Mouse (Mus musculus): ENCODE measurements around the gene Scarf1. TPM values are rescaled to one million over a fixed set of nuclear protein-coding genes. Genes with fewer than 3 reads are reported as not detected.

Scarf1 gene
- polyA plus RNA-seq, 1 experiment: 0.11 TPM

- Histone ChIP-seq H3K36me3 (ENCODE audit: control insufficient read depth, insufficient read depth) (peaks cover 5% of the 10 kb centered on the region), H3K4me3 (ENCODE audit: insufficient read depth, poor library complexity, severe bottlenecking) (no peak overlapping the region), H3K27me3 (ENCODE audit: control insufficient read depth, insufficient read depth, insufficient read length) (no peaks in the 10 kb centered on the region), H3K79me2 (ENCODE audit: control insufficient read depth, insufficient read depth) (no peaks in the 10 kb centered on the region), H3K79me3 (ENCODE audit: low read depth) (no peaks in the 10 kb centered on the region), H3ac (ENCODE audit: control insufficient read depth, insufficient read length, low read depth) (peak overlapping the region; percentile 65)
- TF ChIP-seq CTCF (IDR thresholded peaks at IDR 0.05; ENCODE audit: control insufficient read depth, insufficient read depth, insufficient read length) (no peak), CEBPB (IDR thresholded peaks at IDR 0.05; ENCODE audit: low read depth) (no peak), FOSL1 (IDR thresholded peaks at IDR 0.05; ENCODE audit: insufficient read depth, low read length, poor library complexity, severe bottlenecking) (peak; percentile 97), MAX (IDR thresholded peaks at IDR 0.05) (peak; percentile 74)
Observed at GRCm38 (mm10) chr11:75563851-75564548, 50.7 kb downstream of the Scarf1 start.

DNA sequence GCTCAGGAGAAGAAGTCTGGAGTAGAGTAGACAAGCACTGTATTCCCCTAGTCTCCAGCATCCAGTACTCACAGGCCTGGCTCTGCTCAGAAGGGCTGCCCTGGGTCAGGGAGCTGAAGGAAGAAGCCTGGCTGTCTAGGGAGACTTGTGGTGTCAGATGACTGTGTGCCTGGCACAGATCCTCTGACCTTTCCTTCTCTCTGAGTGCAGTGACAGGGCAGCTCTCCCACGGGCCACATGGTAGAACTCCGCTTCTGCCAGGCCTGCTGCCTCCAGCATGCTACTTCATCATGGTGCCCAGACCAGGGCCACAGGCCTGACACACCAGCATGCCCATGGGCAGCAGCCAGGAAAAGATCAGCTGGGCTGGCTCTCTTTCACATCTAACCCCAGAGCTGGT, 52.5 kb downstream of the Scarf1 start:
- H3K4me3 ChIP-seq (ENCODE audit: insufficient read depth, poor library complexity, severe bottlenecking): no peak overlapping the region
- peak overlapping the region; percentile 31 for H3ac ChIP-seq (ENCODE audit: control insufficient read depth, insufficient read length, low read depth)
- TF ChIP-seq MYOG (IDR thresholded peaks at IDR 0.05; ENCODE audit: control insufficient read depth, extremely low read depth, insufficient read length) (no peak), MAX (IDR thresholded peaks at IDR 0.05) (peak; percentile 84), USF1 (IDR thresholded peaks at IDR 0.05; ENCODE audit: low read depth) (peak; percentile 5)
- H3K79me3 ChIP-seq (ENCODE audit: low read depth): no peaks in the 10 kb centered on the region
- H3K36me3 ChIP-seq (ENCODE audit: control insufficient read depth, insufficient read depth): peaks cover 5% of the 10 kb centered on the region
- no peaks in the 10 kb centered on the region for H3K27me3 ChIP-seq (ENCODE audit: control insufficient read depth, insufficient read depth, insufficient read length)
- H3K79me2 ChIP-seq (ENCODE audit: control insufficient read depth, insufficient read depth): no peaks in the 10 kb centered on the region

DNA sequence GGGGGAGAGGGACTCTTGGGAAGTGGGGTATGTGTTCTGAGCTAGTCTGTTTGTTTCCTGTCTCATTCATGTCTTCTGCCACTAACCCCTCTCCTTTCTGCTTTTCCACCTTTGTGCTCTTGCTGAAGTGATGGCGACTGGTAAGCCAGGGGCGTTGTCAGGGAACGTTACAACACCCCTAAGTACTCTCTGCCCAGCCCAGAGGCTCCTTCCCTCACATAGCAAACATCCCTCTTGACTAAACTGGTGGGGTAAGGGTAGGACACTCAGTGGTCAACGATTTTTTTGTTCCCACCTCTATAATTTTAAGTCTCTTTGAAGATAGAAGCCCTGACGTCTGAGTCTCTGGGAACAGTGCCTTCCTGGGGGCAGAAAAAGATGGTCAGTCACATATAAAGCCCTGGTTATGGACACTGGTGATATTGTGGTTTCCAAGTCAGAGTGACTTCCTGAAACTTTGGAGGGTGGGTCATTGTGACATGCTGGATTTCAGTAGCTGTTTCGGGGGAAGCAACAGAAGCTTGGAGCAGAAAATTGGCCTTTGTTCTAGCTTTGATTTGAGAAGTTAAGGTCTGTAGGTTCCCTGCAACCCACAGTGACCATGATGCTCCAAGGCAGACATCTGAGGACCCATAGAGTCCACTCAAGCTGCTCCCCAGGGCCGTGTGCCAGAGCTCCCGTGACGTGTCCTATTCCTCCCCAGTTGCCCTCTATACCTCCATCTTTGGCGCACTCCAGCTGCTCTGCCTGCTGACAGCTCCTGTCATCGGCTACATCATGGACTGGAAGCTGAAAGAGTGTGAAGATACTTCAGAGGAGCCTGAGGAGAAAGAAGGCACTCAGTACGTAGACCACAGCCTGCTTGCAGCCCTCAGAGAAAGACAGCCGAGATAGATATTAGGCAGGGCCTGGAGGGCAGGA, 53.2 kb downstream of the Scarf1 start:
- no peak for TF ChIP-seq FOSL1 (IDR thresholded peaks at IDR 0.05; ENCODE audit: insufficient read depth, low read length, poor library complexity, severe bottlenecking)

DNA sequence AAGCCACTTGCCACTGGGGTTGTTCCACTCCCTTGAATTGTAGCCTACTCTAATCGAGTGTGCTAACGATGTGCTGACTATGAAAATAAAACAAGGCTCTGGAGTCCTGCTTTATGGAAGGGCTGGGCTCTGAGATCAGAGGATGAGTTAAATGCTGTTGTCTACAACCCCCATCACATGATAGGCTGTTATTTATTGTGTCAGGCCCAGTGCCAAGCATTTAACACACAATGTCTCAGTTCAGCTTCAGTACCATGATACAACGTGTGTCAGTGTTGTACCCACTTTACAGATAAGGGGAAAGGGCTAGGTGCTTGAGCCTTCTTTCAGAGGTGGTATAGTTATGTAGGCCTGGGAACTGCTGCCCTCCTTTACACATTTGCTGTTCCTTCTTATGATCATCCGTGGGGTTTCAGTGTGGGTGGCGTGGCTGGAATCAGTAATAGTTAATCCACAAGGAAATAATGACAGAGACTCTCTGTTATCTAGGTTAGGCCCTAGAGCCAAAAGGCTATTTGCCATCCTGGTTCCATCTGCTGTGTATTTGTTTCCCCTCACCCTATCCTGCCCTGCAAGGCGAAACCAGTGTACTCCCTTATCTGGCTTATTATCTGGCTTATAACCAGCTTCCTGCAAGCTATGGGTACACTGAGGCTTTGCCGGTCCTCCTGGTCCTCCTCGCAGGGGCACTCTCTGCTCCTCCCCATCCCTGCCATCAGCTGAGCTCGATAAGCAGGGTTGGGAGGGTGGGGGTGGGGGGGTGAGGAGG, 54.2 kb downstream of the Scarf1 start:
- no peaks in the 10 kb centered on the region for H3K79me3 ChIP-seq (ENCODE audit: low read depth)
- H3K36me3 ChIP-seq (ENCODE audit: control insufficient read depth, insufficient read depth): peaks cover 5% of the 10 kb centered on the region
- H3K27me3 ChIP-seq (ENCODE audit: control insufficient read depth, insufficient read depth, insufficient read length): no peaks in the 10 kb centered on the region
- TF ChIP-seq MYOD1 (IDR thresholded peaks at IDR 0.05; ENCODE audit: control insufficient read depth, insufficient read length, low read depth) (no peak), CTCF (IDR thresholded peaks at IDR 0.05; ENCODE audit: control insufficient read depth, insufficient read depth, insufficient read length) (no peak), USF1 (IDR thresholded peaks at IDR 0.05; ENCODE audit: low read depth) (peak; percentile 89), FOSL1 (IDR thresholded peaks at IDR 0.05; ENCODE audit: insufficient read depth, low read length, poor library complexity, severe bottlenecking) (no peak), MYOG (IDR thresholded peaks at IDR 0.05; ENCODE audit: control insufficient read depth, extremely low read depth, insufficient read length) (no peak), CEBPB (IDR thresholded peaks at IDR 0.05; ENCODE audit: low read depth) (no peak)
- H3ac ChIP-seq (ENCODE audit: control insufficient read depth, insufficient read length, low read depth): no peak overlapping the region
- no peak overlapping the region for H3K4me3 ChIP-seq (ENCODE audit: insufficient read depth, poor library complexity, severe bottlenecking)
- H3K79me2 ChIP-seq (ENCODE audit: control insufficient read depth, insufficient read depth): no peaks in the 10 kb centered on the region

More for the DNA sequence above, 53.2 kb downstream of the Scarf1 start:
- Histone ChIP-seq H3ac (ENCODE audit: control insufficient read depth, insufficient read length, low read depth) (peak overlapping the region; percentile 31), H3K36me3 (ENCODE audit: control insufficient read depth, insufficient read depth) (peaks cover 5% of the 10 kb centered on the region), H3K27me3 (ENCODE audit: control insufficient read depth, insufficient read depth, insufficient read length) (no peaks in the 10 kb centered on the region), H3K79me3 (ENCODE audit: low read depth) (no peaks in the 10 kb centered on the region), H3K79me2 (ENCODE audit: control insufficient read depth, insufficient read depth) (no peaks in the 10 kb centered on the region), H3K4me3 (ENCODE audit: insufficient read depth, poor library complexity, severe bottlenecking) (no peak overlapping the region)

- Histone ChIP-seq H3K79me2 (ENCODE audit: control insufficient read depth, insufficient read depth) (no peaks in the 10 kb centered on the region), H3K27me3 (ENCODE audit: control insufficient read depth, insufficient read depth, insufficient read length) (no peaks in the 10 kb centered on the region), H3K36me3 (ENCODE audit: control insufficient read depth, insufficient read depth) (peaks cover 5% of the 10 kb centered on the region), H3K4me3 (ENCODE audit: insufficient read depth, poor library complexity, severe bottlenecking) (no peak overlapping the region), H3ac (ENCODE audit: control insufficient read depth, insufficient read length, low read depth) (no peak overlapping the region), H3K79me3 (ENCODE audit: low read depth) (no peaks in the 10 kb centered on the region)
- no peak for TF ChIP-seq MYOG (IDR thresholded peaks at IDR 0.05; ENCODE audit: control insufficient read depth, extremely low read depth, insufficient read length)
- no peak for TF ChIP-seq CTCF (IDR thresholded peaks at IDR 0.05; ENCODE audit: control insufficient read depth, insufficient read depth, insufficient read length)
- TF ChIP-seq USF1 (IDR thresholded peaks at IDR 0.05; ENCODE audit: low read depth): no peak
- no peak for TF ChIP-seq FOSL1 (IDR thresholded peaks at IDR 0.05; ENCODE audit: insufficient read depth, low read length, poor library complexity, severe bottlenecking)
- no peak for TF ChIP-seq MAX (IDR thresholded peaks at IDR 0.05)
- no peak for TF ChIP-seq MYOD1 (IDR thresholded peaks at IDR 0.05; ENCODE audit: control insufficient read depth, insufficient read length, low read depth)
- no peak for TF ChIP-seq CEBPB (IDR thresholded peaks at IDR 0.05; ENCODE audit: low read depth)
Observed at GRCm38 (mm10) chr11:75568115-75568511, 54.8 kb downstream of the Scarf1 start.
